Mouse (Mus musculus) C3H10T1/2 (cell line): ENCODE results near the gene Pax9. TPM values are rescaled to one million over a fixed set of nuclear protein-coding genes. Genes with fewer than 3 reads are reported as not detected.

Experiments
- polyA plus RNA-seq, 2 experiments: library from polyadenylated mRNA; unstranded; fragments of >200 nt; fragmentation: generic; extraction: Trizol; gene quantifications; one replicate each; pipeline ENCODE4 v1.2.1; 2012; ENCODE audit warnings: missing spikeins in 2 of 2

Gene Pax9
- polyA plus RNA-seq = 1 to 10 TPM in 1 of 2 experiments, under 1 TPM in 1; 0.63 to 2.7 TPM

DNA sequence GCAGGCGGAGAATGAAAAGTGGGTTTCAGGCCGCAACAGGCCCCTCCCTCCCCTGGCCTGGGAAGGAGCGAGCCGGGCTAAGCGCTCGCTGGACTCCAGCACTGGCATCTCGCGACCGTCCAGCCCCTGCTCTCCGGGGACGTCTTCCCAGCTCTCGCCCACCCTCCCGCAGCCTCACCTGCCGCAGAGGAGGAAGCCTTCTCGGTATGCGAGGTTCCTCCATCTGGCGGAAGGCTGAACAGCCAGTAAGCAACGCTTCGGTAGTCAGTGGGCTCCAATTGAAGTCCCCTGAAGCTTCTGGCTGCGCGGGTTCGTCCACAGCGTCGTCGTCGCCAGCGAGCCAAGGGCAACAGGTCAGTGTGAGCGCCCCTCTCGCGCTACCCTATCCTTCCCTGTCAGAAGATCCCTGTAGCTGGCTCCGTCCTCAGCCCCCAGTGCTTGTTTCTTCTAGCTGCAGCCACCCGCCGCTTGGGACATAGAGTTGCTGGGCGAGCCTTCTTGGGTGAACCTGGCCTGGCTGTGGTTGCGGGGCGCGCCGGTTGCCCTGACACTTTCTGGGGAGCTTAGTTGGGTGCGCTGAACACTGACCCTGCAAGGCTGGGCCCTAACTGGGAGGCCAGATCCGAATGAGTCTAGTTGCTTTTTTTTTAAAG, at the start of gene Pax9:
Gene Pax9 (plus strand): TSS at position 341 of the 653 bp plus-strand sequence.

Other genes with a start within 250 kb of the Pax9 start
- not detected for gene Nkx2-1, start 154.9 kb upstream of the Pax9 start, polyA plus RNA-seq
- gene Nkx2-9, start 78.5 kb upstream of the Pax9 start, polyA plus RNA-seq = not detected